Mouse (Mus musculus) stomach, embryonic 16.5 days (tissue): Measurements from ENCODE around the gene Olfr1262. TPM values are rescaled to one million over a fixed set of nuclear protein-coding genes. Genes with fewer than 3 reads are reported as not detected.

Source experiments
- ATAC-seq: fragments of 200-750 bp; cut with Nextera tagmentation; 2 replicates; pipeline ENCODE4 v1.8.0; 2017; ENCODE audit warnings: moderate number of reproducible peaks, moderate TSS enrichment; ENCODE audit not compliant: insufficient read depth, low FRiP score
- H3K27ac ChIP-seq: fragments of 300-500 bp; sonication (generic); 2 replicates; pipeline ENCODE4 v1.5.1; 2014; ENCODE audit warnings: low read length
- H3K27me3 ChIP-seq: fragments of 300-500 bp; sonication (generic); 2 replicates; pipeline ENCODE4 v1.6.1; 2014; ENCODE audit warnings: low read length, control low read depth, mixed read lengths; ENCODE audit not compliant: control insufficient read depth, insufficient read depth
- H3K36me3 ChIP-seq: fragments of 300-500 bp; sonication (generic); 2 replicates; pipeline ENCODE4 v1.6.1; 2014; ENCODE audit warnings: low read length; ENCODE audit not compliant: control insufficient read depth, insufficient read depth
- H3K4me1 ChIP-seq: fragments of 300-500 bp; sonication (generic); 2 replicates; pipeline ENCODE4 v1.6.1; 2014; ENCODE audit warnings: low read length, control low read depth, mixed read lengths; ENCODE audit not compliant: control insufficient read depth, insufficient read depth
- H3K4me2 ChIP-seq: fragments of 300-500 bp; sonication (generic); 2 replicates; pipeline ENCODE4 v1.6.1; 2014; ENCODE audit warnings: low read depth, low read length, mixed read lengths
- H3K4me3 ChIP-seq: fragments of 300-500 bp; sonication (generic); replicated peaks from 2 replicates; pipeline ENCODE4 v1.5.1; 2014; ENCODE audit warnings: mild to moderate bottlenecking, low read length
- H3K9ac ChIP-seq: fragments of 300-500 bp; sonication (generic); 2 replicates; pipeline ENCODE4 v1.6.1; 2014; ENCODE audit warnings: low read length
- H3K9me3 ChIP-seq: fragments of 300-500 bp; sonication (generic); replicated peaks from 2 replicates; pipeline ENCODE4 v1.6.1; 2016; ENCODE audit warnings: low read length, control low read depth; ENCODE audit not compliant: control insufficient read depth
- WGBS: fragments of 180-500 bp; shearing (Covaris S2); extraction: QIAGEN DNeasy Blood & Tissue Kit; methylation state at CpG from one replicate; pipeline ENCODE4 v1.1.7; 2014; 5-methylcytosine and 5-hydroxymethylcytosine counted together
- polyA plus RNA-seq: library from polyadenylated mRNA; unstranded; fragments of >200 nt; fragmentation: Nextera tagmentation; extraction: Ambion mirVana; gene quantifications from 2 replicates; pipeline ENCODE4 v1.2.1, GENCODE M21; 2015

Olfr1262 gene
- polyA plus RNA-seq: not detected in 2 replicates

GRCm38 (mm10) chr2:89999845-90000244 is at the start of gene Olfr1262:
Gene Olfr1262 (plus strand): TSS chr2:90000145.
- Histone ChIP-seq H3K4me3 (no peak within 1 kb of the TSS), H3K4me2 (no peak within 1 kb of the TSS), H3K9ac (no peak within 1 kb of the TSS), H3K36me3 (no peaks in the 10 kb centered on the region), H3K4me1 (no peaks in the 10 kb centered on the region), H3K27ac (no peak within 1 kb of the TSS), H3K9me3 (no peaks in the 10 kb centered on the region), H3K27me3 (no peaks in the 10 kb centered on the region)
- ATAC-seq: no peak

- no peak for ATAC-seq
- Histone ChIP-seq H3K27me3 (no peaks in the 10 kb centered on the region), H3K9me3 (no peaks in the 10 kb centered on the region), H3K27ac (no peak within 1 kb of the TSS), H3K9ac (no peak within 1 kb of the TSS), H3K4me2 (no peak within 1 kb of the TSS), H3K36me3 (no peaks in the 10 kb centered on the region), H3K4me1 (no peaks in the 10 kb centered on the region), H3K4me3 (no peak within 1 kb of the TSS)
- WGBS: 46% methylated on average over 2 of the region's 2 CpGs
Measured at GRCm38 (mm10) chr2:89974184-89974583, 25.8 kb upstream of the Olfr1262 start, which contains the start of gene Olfr1260. Gene Olfr1260 (plus strand): TSS chr2:89974340.

- Histone ChIP-seq H3K27me3 (no peaks in the 10 kb centered on the region), H3K27ac (no peak overlapping the region), H3K36me3 (no peaks in the 10 kb centered on the region), H3K4me2 (no peak overlapping the region), H3K4me1 (no peaks in the 10 kb centered on the region), H3K9me3 (no peaks in the 10 kb centered on the region), H3K9ac (no peak overlapping the region), H3K4me3 (no peak overlapping the region)
- WGBS: 70% methylated on average over 2 of the region's 2 CpGs
- no peak for ATAC-seq
Measured at GRCm38 (mm10) chr2:89977709-89978108, 22.2 kb upstream of the Olfr1262 start.

- no peaks in the 10 kb centered on the region for H3K27me3 ChIP-seq
- ATAC-seq: no peak
- H3K36me3 ChIP-seq: no peaks in the 10 kb centered on the region
- no peak within 1 kb of the TSS for H3K4me3 ChIP-seq
- no peak within 1 kb of the TSS for H3K27ac ChIP-seq
- H3K4me1 ChIP-seq: no peaks in the 10 kb centered on the region
- no peak within 1 kb of the TSS for H3K4me2 ChIP-seq
- H3K9ac ChIP-seq: no peak within 1 kb of the TSS
- H3K9me3 ChIP-seq: no peaks in the 10 kb centered on the region
Measured at GRCm38 (mm10) chr2:89990921-89991320, 9.0 kb upstream of the Olfr1262 start, which contains the start of gene Olfr1261. Gene Olfr1261 (plus strand): TSS chr2:89991221.

GRCm38 (mm10) chr2:90011831-90012230 is 11.9 kb downstream of the Olfr1262 start, which contains the start of gene Olfr1263:
Gene Olfr1263 (plus strand): TSS chr2:90012131.
- no peak for ATAC-seq
- 71% methylated on average over 2 of the region's 2 CpGs for WGBS
- no peak within 1 kb of the TSS for H3K9ac ChIP-seq
- no peaks in the 10 kb centered on the region for H3K9me3 ChIP-seq
- no peaks in the 10 kb centered on the region for H3K4me1 ChIP-seq
- H3K36me3 ChIP-seq: no peaks in the 10 kb centered on the region
- no peaks in the 10 kb centered on the region for H3K27me3 ChIP-seq
- H3K27ac ChIP-seq: no peak within 1 kb of the TSS
- H3K4me3 ChIP-seq: no peak within 1 kb of the TSS
- H3K4me2 ChIP-seq: no peak within 1 kb of the TSS

GRCm38 (mm10) chr2:90025477-90025876 is 25.5 kb downstream of the Olfr1262 start, which contains the start of gene Olfr1264:
Gene Olfr1264 (minus strand): TSS chr2:90025577.
- Histone ChIP-seq H3K9me3 (no peaks in the 10 kb centered on the region), H3K4me1 (no peaks in the 10 kb centered on the region), H3K27ac (no peak within 1 kb of the TSS), H3K36me3 (no peaks in the 10 kb centered on the region), H3K4me3 (no peak within 1 kb of the TSS), H3K4me2 (no peak within 1 kb of the TSS), H3K9ac (no peak within 1 kb of the TSS), H3K27me3 (no peaks in the 10 kb centered on the region)
- ATAC-seq: no peak
- WGBS: 68% methylated on average over 2 of the region's 2 CpGs

GRCm38 (mm10) chr2:90035037-90035436 is 35.1 kb downstream of the Olfr1262 start, which contains the start of gene Olfr1265:
Gene Olfr1265 (plus strand): TSS chr2:90035337.
- Histone ChIP-seq H3K9ac (no peak within 1 kb of the TSS), H3K4me1 (no peaks in the 10 kb centered on the region), H3K9me3 (no peaks in the 10 kb centered on the region), H3K36me3 (no peaks in the 10 kb centered on the region), H3K27ac (no peak within 1 kb of the TSS), H3K4me3 (no peak within 1 kb of the TSS), H3K4me2 (no peak within 1 kb of the TSS), H3K27me3 (no peaks in the 10 kb centered on the region)
- no peak for ATAC-seq

Other genes starting within 250 kb of the Olfr1262 start
- gene Olfr1253, start 243.1 kb upstream of the Olfr1262 start, polyA plus RNA-seq: not detected in 2 replicates
- gene Olfr1254, start 206.5 kb upstream of the Olfr1262 start, polyA plus RNA-seq: not detected in 2 replicates
- gene Olfr1255, start 188.1 kb upstream of the Olfr1262 start, polyA plus RNA-seq: not detected in 2 replicates
- gene Olfr1256, start 158.6 kb upstream of the Olfr1262 start, polyA plus RNA-seq: not detected in 2 replicates
- gene Olfr48, start 151.9 kb upstream of the Olfr1262 start, polyA plus RNA-seq: not detected in 2 replicates
- gene Olfr1257, start 121.7 kb upstream of the Olfr1262 start, polyA plus RNA-seq: not detected in 2 replicates
- gene Olfr1258, start 72.8 kb upstream of the Olfr1262 start, polyA plus RNA-seq: not detected in 2 replicates
- gene Olfr1259, start 51.5 kb upstream of the Olfr1262 start, polyA plus RNA-seq: not detected in 2 replicates
- gene Olfr1260, start 25.8 kb upstream of the Olfr1262 start, polyA plus RNA-seq: not detected in 2 replicates
- gene Olfr1261, start 8.9 kb upstream of the Olfr1262 start, polyA plus RNA-seq: not detected in 2 replicates
- not detected in 2 replicates for gene Olfr1263, start 12.0 kb downstream of the Olfr1262 start, polyA plus RNA-seq
- not detected in 2 replicates for gene Olfr1264, start 25.4 kb downstream of the Olfr1262 start, polyA plus RNA-seq
- not detected in 2 replicates for gene Olfr1265, start 35.2 kb downstream of the Olfr1262 start, polyA plus RNA-seq
- not detected in 2 replicates for gene Olfr140, start 63.4 kb downstream of the Olfr1262 start, polyA plus RNA-seq
- gene Olfr1269, start 121.3 kb downstream of the Olfr1262 start, polyA plus RNA-seq: not detected in 2 replicates
- not detected in 2 replicates for gene Olfr32, start 142.2 kb downstream of the Olfr1262 start, polyA plus RNA-seq
- gene Olfr1270, start 152.9 kb downstream of the Olfr1262 start, polyA plus RNA-seq: not detected in 2 replicates
- gene Olfr1506, start 224.3 kb downstream of the Olfr1262 start, polyA plus RNA-seq: not detected in 2 replicates